Mouse (Mus musculus): ENCODE results near the gene Zdhhc22.

The Zdhhc22 gene

GRCm38 (mm10) chr12:86998699-86999098 lies 8.5 kb upstream of the Zdhhc22 start:
- no peak for DNase-seq (ENCODE audit: extremely low read depth, low read depth, low spot score)

GRCm38 (mm10) chr12:86995931-86996330 lies 5.7 kb upstream of the Zdhhc22 start:
- DNase-seq (ENCODE audit: extremely low read depth, low read depth, low spot score), result no peak

GRCm38 (mm10) chr12:86994776-86995175 lies 4.5 kb upstream of the Zdhhc22 start:
- DNase-seq (ENCODE audit: extremely low read depth, low read depth, low spot score), result no peak

GRCm38 (mm10) chr12:86994166-86994565 lies 3.9 kb upstream of the Zdhhc22 start:
- no peak for DNase-seq (ENCODE audit: extremely low read depth, low read depth, low spot score)

GRCm38 (mm10) chr12:86990755-86991110 lies 503 bp upstream of the Zdhhc22 start:
- DNase-seq (ENCODE audit: extremely low read depth, low read depth, low spot score), result no peak

- no peak for DNase-seq (ENCODE audit: extremely low read depth, low read depth, low spot score)
Observed at GRCm38 (mm10) chr12:86989378-86989777, 852 bp downstream of the Zdhhc22 start.

- no peak for DNase-seq (ENCODE audit: extremely low read depth, low read depth, low spot score)
Observed at GRCm38 (mm10) chr12:86988227-86988626, 2.0 kb downstream of the Zdhhc22 start.

- DNase-seq (ENCODE audit: extremely low read depth, low read depth, low spot score), result no peak
Observed at GRCm38 (mm10) chr12:86986562-86986961, 3.7 kb downstream of the Zdhhc22 start.

GRCm38 (mm10) chr12:86984194-86984555 lies 6.1 kb downstream of the Zdhhc22 start:
- no peak for DNase-seq (ENCODE audit: extremely low read depth, low read depth, low spot score)

- DNase-seq (ENCODE audit: extremely low read depth, low read depth, low spot score), result no peak
Observed at GRCm38 (mm10) chr12:86983470-86984193, 6.6 kb downstream of the Zdhhc22 start.

GRCm38 (mm10) chr12:86981180-86981579 lies 9.1 kb downstream of the Zdhhc22 start:
- DNase-seq (ENCODE audit: extremely low read depth, low read depth, low spot score), result no peak

GRCm38 (mm10) chr12:86977833-86978232 lies 12.4 kb downstream of the Zdhhc22 start:
- DNase-seq (ENCODE audit: extremely low read depth, low read depth, low spot score), result peak; percentile 36

- DNase-seq (ENCODE audit: extremely low read depth, low read depth, low spot score), result no peak
Observed at GRCm38 (mm10) chr12:86976511-86977168, 13.6 kb downstream of the Zdhhc22 start.

GRCm38 (mm10) chr12:86975761-86976160 lies 14.5 kb downstream of the Zdhhc22 start:
- DNase-seq (ENCODE audit: extremely low read depth, low read depth, low spot score), result no peak

GRCm38 (mm10) chr12:86974387-86975288 lies 15.6 kb downstream of the Zdhhc22 start:
- no peak for DNase-seq (ENCODE audit: extremely low read depth, low read depth, low spot score)

- no peak for DNase-seq (ENCODE audit: extremely low read depth, low read depth, low spot score)
Observed at GRCm38 (mm10) chr12:86973706-86974105, 16.5 kb downstream of the Zdhhc22 start.

GRCm38 (mm10) chr12:86973216-86973615 lies 17.0 kb downstream of the Zdhhc22 start:
- no peak for DNase-seq (ENCODE audit: extremely low read depth, low read depth, low spot score)

- DNase-seq (ENCODE audit: extremely low read depth, low read depth, low spot score), result no peak
Observed at GRCm38 (mm10) chr12:86971089-86971488, 19.1 kb downstream of the Zdhhc22 start.

GRCm38 (mm10) chr12:86969220-86969601 lies 21.0 kb downstream of the Zdhhc22 start:
- DNase-seq (ENCODE audit: extremely low read depth, low read depth, low spot score), result no peak

- DNase-seq (ENCODE audit: extremely low read depth, low read depth, low spot score), result no peak
Observed at GRCm38 (mm10) chr12:86968468-86969219, 21.6 kb downstream of the Zdhhc22 start.

GRCm38 (mm10) chr12:86965237-86965799 lies 24.9 kb downstream of the Zdhhc22 start:
- DNase-seq (ENCODE audit: extremely low read depth, low read depth, low spot score), result no peak
